Mouse (Mus musculus) cortical plate, adult 2 months (tissue): ENCODE data around the gene H2-Ab1.

Experiments used
- CTCF ChIP-seq: fragments of 200-500 bp; IDR thresholded peaks from 2 replicates; pipeline ENCODE4 v1.5.1; 2011; ENCODE audit warnings: mild to moderate bottlenecking, control low read depth, low read length; ENCODE audit not compliant: insufficient read depth; ENCODE audit errors: extremely low read depth
- POLR2A ChIP-seq: fragments of 200-500 bp; IDR thresholded peaks from 2 replicates; pipeline ENCODE4 v1.6.1; 2011; ENCODE audit warnings: mild to moderate bottlenecking, low read length, control low read depth; ENCODE audit not compliant: insufficient read depth; ENCODE audit errors: extremely low read depth

- TF ChIP-seq CTCF (no peak), POLR2A (no peak)
Measured at GRCm38 (mm10) chr17:34237741-34238140, 19.7 kb upstream of the H2-Ab1 start.
